Mouse (Mus musculus) spleen, adult 2 months (tissue): ENCODE measurements around the gene Sec61a1.

Experiments used
- CTCF ChIP-seq: fragments of 200-500 bp; IDR thresholded peaks from 2 replicates; pipeline ENCODE4 v1.5.1; 2011; ENCODE audit warnings: mild to moderate bottlenecking, inconsistent platforms; ENCODE audit not compliant: insufficient read depth, insufficient read length, insufficient replicate concordance; ENCODE audit errors: extremely low read depth
- POLR2A ChIP-seq: fragments of 200-500 bp; IDR thresholded peaks from 2 replicates; pipeline ENCODE4 v1.6.1; 2011; ENCODE audit warnings: low read depth, low read length, inconsistent platforms

GRCm38 (mm10) chr6:88513984-88514383 is 4.7 kb downstream of the Sec61a1 start:
- no peak for TF ChIP-seq CTCF
- no peak for TF ChIP-seq POLR2A
